Mouse (Mus musculus): Measurements from ENCODE around the gene Vmn1r68.

Gene Vmn1r68

GRCm38 (mm10) chr7:10558385-10558784, at the start of gene Vmn1r68:
Gene Vmn1r68, minus strand, starts transcription at chr7:10558485.
- DNase-seq (ENCODE audit: low spot score): no peak

DNA sequence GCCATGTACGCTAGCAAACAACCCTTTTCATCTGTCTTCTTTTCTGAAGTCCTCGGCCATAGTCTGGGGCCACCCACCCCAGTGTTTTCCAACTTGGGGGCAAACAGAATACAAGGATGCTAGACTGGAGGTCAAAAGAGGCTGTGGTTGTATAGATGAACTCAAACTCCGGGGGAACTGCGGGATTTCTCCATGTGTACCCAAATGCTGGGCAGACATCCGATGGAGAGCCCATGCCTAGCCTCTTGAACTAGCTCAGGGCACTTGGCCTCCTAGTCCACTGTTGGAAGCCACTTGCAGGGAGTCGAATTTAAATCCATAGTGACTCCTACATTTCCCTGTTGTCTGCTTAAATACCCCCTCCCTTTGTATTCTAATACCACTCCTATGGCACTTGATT, 62.7 kb downstream of the Vmn1r68 start:
- DNase-seq (ENCODE audit: low spot score): no peak

GRCm38 (mm10) chr7:10494786-10495521, 63.3 kb downstream of the Vmn1r68 start, which contains the start of gene Zik1:
Gene Zik1, minus strand, starts transcription at chr7:10495394.
- DNase-seq (ENCODE audit: low spot score): peak; percentile 65

- no peak for DNase-seq (ENCODE audit: low spot score)
These were observed 77.6 kb downstream of the Vmn1r68 start for GRCm38 (mm10) chr7:10480588-10481233.

- no peak for DNase-seq (ENCODE audit: low spot score)
These were observed 78.5 kb downstream of the Vmn1r68 start for GRCm38 (mm10) chr7:10479813-10480212.

DNA sequence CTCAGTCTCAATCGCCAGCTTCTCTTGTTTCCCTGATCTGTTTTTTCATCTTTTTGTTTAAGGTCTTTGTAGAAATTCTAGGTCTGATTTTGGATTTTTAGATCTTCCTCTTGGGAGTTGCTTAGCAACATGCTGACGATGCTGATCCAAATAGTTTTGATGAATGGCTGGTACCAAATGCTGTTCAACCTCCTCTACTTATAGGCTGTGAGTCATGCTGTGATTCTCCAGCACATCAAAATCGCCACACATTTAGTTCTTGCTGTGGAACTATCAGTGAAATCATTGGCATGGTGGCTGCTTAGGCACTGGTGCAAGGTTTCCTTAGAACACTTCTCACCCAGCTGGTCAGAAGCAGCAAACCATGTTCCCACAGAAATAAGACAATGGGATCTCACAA, 100.1 kb downstream of the Vmn1r68 start:
- no peak for DNase-seq (ENCODE audit: low spot score)
